Mouse (Mus musculus) kidney, adult 11 months (tissue): ENCODE measurements around the gene Mdn1.
A peak's percentile ranks its signal among the peaks of the same experiment; 100 is the strongest.

Experiments used
- DNase-seq: peaks from one replicate; pipeline ENCODE4 v3.0.0; 2022

Gene Mdn1

DNA sequence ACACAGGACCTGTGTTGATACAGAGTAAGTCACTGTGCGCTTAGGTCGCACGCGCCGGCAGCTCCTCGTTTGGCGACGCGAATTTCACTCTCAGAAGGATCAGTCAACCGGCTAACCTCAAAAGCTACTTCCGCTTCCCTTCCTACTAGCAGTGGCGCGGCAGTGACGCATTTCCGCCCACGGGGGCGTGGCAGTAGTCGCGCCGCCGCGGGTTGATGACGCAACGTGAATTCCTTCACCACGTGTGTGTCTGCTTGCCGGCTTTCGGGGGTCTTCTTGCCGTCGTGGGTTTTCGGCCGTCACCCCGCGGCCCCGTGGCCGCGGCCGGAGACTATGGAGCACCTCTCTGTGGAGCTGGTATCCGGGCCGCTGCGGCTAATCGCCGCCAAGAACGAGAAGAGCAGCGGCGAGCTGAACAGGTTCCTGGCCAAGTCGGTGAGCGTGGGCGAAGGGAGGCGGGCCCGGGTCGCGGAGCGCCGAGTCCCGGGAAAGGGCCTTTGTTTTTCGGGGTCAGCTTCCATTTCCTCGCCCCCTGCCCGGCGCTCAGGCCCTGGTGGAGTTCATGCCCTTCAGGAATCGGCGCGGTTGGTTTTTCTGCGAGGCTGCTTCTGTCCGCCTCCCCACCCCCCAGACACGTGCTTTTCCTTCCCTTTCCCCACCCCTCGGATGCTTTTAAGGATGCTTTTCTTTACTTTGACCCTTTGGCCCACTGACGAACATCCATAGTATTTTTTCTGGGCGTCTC lies at the start of gene Mdn1:
Gene Mdn1, plus strand, starts transcription at position 202 of the 745 bp plus-strand sequence.
- peak; percentile 91 for DNase-seq

DNA sequence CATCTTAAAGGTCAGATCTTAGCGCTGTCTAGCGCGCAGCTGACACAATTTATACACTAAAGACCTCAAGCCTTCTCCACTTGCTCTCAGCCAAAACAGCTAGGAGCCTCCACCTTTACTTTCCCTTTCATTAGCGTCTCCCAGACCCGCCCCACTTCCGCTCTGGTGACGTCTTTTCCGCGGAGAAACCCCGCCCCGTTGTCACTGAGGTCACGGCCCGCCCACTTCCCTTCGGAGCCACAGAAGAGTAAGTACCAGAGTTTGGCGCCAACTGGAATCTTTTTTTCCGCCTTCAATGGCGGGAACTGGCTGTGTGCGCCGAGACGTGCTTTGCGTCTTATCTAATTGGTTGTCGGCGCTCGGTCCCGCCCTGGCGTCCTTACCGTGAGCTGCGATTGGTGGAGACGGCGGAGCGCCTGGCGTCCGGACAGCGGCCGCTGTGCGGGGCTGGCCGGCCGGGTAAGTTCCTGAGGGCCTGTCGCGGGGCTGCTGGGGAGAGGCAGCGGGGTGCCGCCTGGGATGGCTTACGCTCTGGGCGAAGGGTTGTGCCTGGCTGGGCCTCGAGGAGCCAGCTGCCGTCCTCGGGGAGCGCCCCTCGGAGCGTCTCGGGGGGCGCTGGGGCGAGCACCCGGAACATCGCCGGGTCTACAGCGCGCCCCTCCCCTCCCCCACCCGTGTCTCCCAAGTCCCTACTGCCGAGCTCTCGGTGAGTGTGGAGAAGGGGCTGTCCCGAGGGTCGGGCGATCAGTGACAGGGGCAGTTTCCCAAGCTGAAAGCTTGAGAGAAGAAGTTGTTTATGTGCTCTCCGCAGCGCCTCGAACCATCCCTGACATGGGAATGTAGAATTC lies 41.7 kb upstream of the Mdn1 start, which contains the start of gene Casp8ap2:
Gene Casp8ap2, plus strand, starts transcription at position 418 of the 848 bp plus-strand sequence.
- peak; percentile 100 for DNase-seq

DNA sequence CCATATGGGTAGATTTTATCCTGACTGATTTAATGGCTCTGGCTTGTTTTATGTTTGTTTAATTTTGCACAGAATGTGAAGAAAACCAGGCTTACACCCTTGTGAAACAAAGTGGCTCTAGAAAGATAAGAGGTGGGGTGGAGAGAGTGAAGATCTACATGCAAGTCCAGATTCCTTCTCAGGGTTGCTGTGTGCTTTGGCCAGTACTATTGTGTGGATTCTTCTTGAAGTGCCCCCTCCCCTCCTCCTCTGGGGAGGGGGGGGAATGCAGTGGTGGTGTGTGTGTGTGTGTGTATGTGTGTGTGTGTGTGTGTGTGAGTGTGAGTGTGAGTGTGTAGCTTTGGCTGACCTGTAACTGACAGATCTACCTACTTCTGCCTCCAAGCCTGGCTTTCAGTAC lies 35.3 kb upstream of the Mdn1 start:
- no peak for DNase-seq

DNA sequence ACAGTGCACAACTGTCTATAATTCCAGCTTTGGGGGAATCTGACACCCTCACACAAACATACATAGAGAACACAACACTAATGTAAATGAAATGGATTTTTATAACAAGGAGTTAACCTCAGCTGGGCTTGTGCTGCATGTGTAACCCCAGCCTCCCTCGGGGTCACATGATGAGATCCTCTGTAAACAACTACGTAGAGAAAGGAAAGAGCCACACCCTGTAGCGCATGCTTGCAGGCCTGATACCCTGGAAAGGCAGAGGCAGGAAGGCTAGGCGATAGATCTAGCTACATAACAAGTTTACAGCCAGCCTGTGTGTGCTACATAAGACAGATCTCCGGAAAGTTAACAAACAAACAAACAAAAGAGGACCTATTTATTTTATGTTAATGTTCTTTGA lies 5.2 kb upstream of the Mdn1 start:
- no peak for DNase-seq

DNA sequence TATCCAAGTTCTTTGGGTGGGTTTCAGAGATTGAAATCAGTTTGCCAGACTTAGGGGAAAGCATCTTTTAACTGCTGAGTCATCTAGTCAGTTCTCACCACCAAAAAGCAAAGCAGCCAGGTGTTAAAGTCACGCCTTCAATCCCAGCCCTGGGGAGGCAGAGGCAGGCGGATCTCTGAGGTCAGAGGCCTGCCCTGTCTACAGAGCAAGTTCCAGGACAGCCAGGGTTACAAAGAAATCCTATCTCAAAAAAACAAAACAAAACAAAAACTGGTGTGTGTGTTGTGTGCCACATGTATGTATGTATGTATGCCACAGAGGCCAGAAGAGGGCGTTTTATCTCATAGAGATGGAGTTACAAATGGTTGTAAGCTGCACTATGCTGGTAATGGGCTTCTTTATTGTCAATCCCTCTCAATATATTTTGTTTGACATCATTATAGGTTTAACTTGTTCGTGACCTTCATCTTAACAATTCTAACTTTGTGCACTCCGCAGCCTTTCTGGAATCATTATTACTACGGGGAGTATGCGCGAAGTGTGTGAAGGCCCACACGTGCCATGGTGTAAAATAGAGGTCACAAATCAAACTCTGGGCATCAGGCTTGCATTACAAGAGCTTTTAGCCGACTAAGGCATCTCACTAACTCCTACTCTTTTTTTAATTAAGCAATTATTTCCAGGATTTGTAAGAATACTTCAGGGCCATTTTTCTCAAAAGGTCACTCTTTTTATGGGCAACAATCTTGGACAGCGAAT lies 594 bp upstream of the Mdn1 start:
- DNase-seq: no peak

DNA sequence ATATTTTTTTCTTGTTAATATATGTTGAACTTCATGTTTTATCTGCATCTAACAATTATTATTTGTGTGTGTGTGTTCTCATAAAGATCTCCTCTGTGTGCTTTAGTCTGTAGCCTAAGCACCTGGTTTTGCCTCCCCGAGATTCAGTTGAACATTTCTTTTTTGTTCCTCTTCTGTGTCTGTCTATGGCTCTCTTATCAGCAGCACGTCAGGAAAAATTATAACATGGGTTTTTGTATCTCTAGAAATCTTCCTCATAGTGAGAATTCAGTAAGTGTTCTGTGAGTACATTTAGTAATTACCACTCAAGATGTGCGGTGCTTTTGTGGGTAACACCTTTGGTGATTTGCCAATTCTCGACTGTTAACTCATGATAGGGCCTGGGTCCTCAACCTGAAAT lies 8.9 kb downstream of the Mdn1 start:
- no peak for DNase-seq

DNA sequence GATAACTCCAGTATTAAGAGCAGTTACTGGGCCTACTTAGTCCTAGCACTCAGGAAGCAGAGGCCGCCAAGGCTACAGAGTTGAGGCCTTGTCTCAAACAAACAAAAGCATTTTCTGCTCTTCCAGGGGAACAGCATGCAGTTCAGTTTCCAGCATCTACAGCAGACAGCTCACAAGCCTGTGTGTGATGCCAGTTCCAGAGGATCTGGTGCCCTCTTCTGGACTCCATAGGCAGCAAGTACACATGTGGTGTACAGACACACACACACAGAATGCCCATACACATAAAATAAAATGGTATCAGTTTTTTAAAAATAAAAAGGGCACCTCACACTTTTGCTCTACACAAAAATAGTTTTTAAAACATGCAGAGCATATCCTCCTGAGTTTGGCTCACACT lies 11.4 kb downstream of the Mdn1 start:
- no peak for DNase-seq

DNA sequence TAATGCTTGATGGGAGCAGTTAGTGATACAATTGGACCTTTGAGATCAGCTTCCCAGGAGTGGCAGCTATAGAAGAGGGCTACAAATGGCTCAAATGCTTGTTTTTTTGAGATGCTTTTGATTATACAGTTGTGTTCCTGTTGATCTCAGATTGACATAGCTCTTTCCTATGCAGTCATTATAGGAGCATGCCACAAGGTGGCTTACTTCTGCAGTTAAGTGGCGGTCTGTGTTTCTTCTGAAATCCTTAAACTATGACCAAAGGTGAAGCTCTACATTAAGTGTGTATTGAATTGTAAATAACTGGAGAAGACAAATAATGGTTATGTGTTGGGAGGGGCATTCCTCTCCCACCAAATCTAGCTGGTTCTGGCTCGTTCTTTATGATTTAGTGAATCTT lies 12.9 kb downstream of the Mdn1 start:
- no peak for DNase-seq

DNA sequence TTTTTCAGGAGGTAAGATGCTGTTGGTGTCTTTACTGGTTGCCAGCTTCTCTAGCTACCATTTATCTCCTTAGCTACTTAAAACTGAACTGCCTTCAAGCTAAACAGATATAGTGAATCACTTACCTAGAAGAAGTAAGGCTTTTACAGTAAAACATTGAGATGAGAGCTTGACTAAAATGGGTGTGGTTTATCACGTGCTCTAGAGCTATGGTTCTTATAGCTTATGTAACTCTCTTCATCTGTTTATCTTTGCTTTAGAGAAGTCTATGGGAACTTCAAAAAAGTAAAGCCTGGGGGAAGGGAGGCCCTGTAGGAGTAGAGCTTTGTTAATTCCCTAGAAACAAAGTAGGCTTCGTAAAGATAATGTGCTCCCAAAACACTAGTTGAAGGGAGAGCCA lies 17.1 kb downstream of the Mdn1 start:
- DNase-seq: no peak

DNA sequence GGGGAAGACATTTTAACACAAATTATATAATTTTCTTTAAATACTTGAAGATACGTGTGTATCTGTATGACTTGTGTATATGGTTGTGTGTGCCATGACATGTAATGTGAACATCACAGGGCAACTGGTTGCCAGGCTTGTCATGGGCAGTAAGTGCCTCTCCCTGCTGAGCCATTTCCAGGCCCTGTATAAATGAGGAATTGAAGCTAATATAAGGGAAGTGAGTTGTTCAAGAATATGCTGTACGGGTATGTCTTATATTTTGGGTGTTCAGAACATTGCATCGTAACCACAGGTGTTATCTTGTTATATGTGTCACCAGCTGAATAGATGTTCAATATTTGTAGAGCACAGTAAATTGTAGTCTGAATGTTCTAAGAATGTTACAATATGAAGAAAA lies 20.6 kb downstream of the Mdn1 start:
- DNase-seq: no peak

DNA sequence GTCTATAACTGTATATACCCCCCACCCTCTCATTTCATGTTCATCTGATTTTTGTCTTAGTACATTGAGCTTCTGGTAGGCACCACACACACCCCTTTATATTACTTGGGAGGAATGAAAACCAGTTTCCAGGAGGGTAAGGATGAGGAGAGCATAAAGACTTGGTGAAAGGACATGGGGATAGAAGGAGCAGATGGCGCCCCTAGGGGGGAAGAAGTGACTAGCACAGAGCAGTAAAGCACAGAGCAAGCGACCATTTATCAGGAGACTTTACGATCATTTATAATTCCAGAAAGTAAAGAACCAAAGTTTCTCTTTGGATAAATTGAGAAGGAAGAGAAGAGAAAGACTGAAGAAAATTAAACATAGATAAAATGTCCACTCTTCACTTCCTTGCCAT lies 23.9 kb downstream of the Mdn1 start:
- no peak for DNase-seq

DNA sequence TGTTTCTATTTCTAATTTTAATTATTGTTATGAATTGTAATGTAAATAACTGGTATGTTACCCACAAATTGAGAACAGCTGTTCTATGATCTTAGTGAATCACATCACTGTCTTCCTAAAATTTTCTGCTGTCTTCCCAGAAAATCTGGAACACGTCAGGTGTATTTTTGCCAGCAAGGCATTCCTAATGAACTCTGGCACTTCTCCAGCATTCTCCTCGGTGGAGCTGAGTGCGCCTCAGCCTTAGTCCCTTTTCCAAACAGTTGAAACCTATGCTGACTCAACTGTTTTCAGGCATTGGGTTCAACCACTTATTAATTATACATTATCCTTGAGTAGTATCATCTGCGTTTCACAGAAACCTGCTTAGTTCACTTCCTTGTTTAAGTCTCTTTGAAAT lies 25.6 kb downstream of the Mdn1 start:
- DNase-seq: no peak

DNA sequence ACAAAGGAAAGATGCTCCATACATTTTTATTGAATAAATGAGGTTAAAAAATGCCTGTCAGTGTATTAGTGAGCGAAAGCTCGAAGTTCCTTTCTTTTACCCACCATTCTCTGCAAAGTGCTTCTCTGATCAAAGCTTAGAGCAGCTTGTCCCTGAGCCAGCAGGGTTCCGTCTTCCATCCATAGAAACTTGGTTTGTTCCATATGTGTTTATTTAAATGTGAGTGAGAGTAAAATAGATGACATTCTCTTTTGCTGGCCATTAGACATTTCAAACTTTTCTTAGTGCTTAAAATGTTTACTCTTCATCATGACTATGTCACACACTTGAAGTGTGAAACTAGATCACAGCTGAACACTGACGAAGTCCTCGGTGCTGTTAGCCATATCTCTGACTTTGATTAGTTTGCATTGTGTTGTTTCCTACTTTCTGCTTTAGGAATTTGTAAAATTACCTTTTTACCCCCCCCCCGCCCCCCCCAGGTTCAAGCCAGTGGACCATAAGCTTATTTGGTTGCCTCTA lies 26.2 kb downstream of the Mdn1 start:
- no peak for DNase-seq

DNA sequence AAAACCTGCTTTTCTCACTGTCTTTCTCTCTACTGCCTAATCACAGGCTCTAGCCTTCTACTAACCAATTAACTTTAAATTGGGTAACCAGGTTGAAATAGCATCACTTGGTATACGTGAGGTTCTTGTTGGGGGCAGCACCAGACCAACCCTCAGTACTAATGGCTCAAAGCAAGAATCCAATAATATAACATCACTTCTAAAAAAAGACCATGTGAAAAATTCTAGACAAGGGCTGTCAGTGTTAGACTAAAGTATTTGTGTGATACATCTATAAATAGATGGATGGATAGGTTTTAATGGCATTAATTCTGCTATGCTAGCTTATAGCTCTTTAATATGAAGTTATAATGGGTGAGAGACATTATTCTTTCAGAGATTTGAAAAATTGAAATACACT lies 60.8 kb downstream of the Mdn1 start:
- no peak for DNase-seq

DNA sequence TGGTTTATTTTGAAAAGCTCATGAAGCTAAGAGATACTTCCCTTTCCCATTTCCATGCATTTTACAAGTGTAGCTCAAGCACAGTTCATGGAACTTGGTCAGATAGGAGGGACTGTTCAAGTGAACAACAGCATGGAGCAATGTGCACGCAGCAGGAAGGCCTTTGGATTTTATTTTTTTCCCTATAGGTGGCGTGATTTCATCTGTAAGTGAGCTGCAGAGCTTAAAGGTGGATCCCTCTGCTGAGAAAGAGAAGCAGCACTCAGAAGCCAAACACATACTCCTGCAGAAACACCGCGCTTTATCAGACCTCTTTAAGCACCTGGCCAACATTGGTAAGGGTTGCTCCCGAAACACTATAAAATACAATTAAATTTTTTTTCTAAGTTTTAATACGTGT lies 88.5 kb downstream of the Mdn1 start:
- no peak for DNase-seq

DNA sequence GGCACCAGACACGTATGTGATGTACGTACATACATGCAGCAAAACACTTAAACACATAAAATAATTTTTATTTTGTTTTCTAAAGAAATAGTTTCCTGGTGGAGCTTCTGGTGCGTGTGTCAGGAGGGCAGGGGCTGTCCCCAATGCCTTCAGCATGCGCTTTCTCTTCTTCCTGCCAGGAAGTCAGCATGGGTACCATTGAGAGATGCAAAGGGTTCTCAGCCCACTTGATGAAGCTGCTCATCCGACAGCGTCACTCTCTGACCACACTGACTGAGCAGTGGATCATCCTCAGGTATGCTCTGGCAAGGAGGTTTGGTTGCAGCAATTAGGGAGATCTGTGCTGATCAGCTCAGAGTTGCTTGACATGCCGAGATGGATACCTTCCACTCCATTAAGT lies 91.5 kb downstream of the Mdn1 start:
- no peak for DNase-seq

DNA sequence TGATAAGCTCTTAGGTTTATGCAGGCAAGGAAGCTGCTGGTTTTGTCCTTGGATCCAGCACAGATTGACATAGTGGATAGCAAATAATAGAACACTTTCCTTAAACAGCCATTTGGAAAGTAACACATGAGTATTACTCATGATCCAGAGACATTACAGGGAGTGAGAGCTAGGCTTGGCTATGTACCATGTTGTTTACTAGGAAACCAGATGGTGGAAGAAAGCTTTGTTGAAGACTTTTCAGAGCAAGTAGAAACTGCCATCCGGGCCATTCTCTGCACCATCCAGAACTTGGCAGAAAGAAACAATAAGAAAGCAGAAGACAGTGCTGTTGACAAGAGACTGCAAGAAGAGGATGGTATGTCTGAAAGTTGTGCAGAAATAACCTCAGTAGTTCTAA lies 93.8 kb downstream of the Mdn1 start:
- DNase-seq: no peak

DNA sequence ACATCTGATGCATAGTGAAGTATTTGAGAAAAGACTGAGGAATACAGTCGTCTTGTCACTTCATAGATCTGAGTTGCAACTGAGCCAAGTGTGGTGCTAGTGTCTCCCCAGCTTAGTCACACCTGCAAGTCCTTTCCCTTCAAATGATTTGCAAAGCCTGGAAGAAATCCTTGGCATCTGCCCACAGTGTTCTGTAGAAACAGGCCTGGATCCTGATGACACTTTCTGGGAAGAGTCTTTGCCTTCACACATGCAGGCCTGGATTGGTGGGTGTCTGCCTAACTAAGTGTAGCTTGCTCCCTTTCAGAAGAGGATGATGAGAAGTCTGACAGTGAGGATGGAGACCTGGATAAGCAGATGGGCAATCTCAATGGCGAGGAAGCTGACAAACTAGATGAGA lies 100.5 kb downstream of the Mdn1 start:
- DNase-seq: no peak

DNA sequence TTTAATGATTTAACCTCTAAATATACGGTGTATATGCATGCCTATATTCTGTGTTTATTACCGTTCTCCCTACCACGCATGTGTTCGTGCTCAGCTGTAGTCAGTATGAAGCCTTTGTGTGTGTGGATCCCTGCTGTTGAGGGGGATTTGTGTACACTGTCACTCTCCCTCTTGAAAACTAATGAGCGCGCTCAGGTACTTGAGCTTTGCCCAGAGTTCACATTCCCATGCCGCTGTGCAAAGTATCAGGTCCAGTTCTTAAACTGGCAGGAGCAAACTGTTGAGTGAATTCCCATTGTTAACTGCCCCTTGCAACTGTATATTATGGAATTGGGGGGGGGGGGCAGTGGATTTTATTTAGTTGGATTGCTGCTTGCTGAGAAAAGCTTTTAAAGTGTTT lies 110.6 kb downstream of the Mdn1 start:
- peak; percentile 41 for DNase-seq

DNA sequence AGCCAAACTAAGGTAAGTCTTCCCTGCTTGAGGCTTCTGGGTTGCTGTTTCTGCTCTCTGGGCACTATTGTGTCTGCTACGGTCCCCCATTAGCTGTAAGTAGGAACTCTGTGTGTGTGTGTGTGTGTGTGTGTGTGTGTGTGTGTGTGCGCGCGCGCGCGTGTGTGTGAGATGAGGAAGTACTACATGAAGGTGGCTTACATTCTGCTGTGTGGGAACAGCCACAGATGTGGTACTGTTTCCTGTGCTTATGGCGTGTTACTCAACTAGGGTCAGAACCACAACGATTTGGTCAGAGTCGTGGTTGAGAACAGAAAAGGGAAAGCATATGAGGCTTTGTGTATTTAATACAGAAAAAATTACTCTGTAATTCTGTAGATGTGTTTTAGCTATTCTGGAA lies 111.1 kb downstream of the Mdn1 start:
- no peak for DNase-seq

DNA sequence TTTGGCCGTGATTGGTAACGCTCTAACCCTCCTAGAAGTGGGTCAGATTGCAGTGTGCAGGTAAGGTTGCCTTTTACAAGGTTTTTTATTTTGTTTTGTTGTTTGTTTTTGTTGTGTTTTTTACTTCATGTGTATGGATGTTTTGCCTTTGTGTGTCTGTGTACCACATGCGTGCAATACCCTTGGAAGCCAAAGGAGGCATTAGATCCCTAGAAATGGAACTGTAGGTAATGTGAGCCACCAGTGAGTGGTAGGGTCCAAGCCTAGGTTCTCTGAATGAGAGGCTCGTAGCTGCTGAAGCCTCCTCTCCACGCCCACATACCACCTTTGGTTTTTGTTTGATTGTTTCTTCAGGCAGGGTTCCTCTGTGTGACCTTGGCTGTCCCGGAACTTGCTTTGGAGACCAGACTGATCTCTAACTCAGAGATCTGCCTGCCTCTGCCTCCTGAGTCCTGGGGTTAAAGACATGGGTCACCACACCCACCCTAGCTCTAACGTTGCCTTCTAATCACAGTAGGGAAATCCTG lies 113.4 kb downstream of the Mdn1 start:
- no peak for DNase-seq

DNA sequence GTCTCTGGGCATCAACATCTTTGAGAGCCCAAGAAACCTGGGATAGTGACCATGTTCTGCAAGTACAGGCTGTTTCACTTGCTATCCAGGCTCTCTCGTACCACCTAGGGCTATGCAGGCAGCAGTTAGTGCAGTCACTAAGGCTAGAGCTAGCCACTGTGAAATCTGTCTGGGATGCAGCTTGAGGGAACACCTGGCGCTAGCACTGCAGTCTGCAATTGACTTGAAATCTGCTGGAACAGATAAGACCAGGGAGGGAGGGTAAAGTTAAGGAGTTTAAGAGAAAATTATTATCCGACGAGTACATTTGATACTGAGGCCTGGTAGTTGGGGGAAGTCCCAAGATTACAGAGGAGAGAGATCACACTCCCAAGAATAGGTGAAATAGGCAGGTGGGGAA lies 123.1 kb downstream of the Mdn1 start:
- no peak for DNase-seq

DNA sequence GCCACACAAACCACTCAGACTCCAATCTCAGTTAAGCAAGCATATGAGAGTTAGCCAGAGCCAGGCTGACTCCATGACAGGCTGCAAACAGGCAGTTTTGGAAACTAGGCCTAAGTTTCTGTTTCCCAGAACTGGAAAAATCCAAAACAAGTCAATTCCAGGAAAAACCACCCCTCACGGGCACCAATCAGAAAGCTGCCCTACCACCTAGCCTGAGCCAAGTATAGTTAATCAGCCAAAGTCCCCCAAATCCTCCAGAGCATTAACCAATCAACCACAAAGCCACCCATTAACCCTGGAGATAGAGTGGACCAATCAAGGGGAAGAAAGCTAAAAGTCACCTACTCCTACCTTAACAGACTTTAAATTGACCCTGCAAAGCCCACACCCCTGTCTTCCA lies 130.2 kb downstream of the Mdn1 start:
- no peak for DNase-seq
